Mouse (Mus musculus) forebrain, embryonic 15.5 days (tissue): ENCODE measurements at regions not wholly inside any gene's neighbourhood (a gene's known extent, or its start where the extent isn't known, plus 50 kb on each side); places are given as distances from the start of the nearest gene placed in this dataset.

Experiments used
- ATAC-seq: fragments of 200-750 bp; cut with Nextera tagmentation; replicated peaks from 2 replicates; pipeline ENCODE4 v1.8.0; 2017; ENCODE audit warnings: mild to moderate bottlenecking, moderate TSS enrichment, moderate library complexity
- H3K27ac ChIP-seq: fragments of 300-500 bp; sonication (generic); replicated peaks from 2 replicates; pipeline ENCODE4 v1.5.1; 2015; ENCODE audit warnings: mild to moderate bottlenecking, inconsistent platforms
- H3K27me3 ChIP-seq: fragments of 300-500 bp; sonication (generic); 2 replicates; pipeline ENCODE4 v1.6.1; 2015; ENCODE audit warnings: inconsistent platforms
- H3K36me3 ChIP-seq: fragments of 300-500 bp; sonication (generic); 2 replicates; pipeline ENCODE4 v1.6.1; 2015; ENCODE audit warnings: mild to moderate bottlenecking, inconsistent platforms
- H3K4me1 ChIP-seq: fragments of 300-500 bp; sonication (generic); 2 replicates; pipeline ENCODE4 v1.6.1; 2015; ENCODE audit warnings: inconsistent platforms
- H3K4me2 ChIP-seq: fragments of 300-500 bp; sonication (generic); replicated peaks from 2 replicates; pipeline ENCODE4 v1.6.1; 2015; ENCODE audit warnings: mild to moderate bottlenecking, inconsistent platforms
- H3K4me3 ChIP-seq: fragments of 300-500 bp; sonication (generic); 2 replicates; pipeline ENCODE4 v1.5.1; 2015; ENCODE audit warnings: mild to moderate bottlenecking, inconsistent platforms
- H3K9ac ChIP-seq: fragments of 300-500 bp; sonication (generic); replicated peaks from 2 replicates; pipeline ENCODE4 v1.6.1; 2015; ENCODE audit warnings: mild to moderate bottlenecking, inconsistent platforms
- H3K9me3 ChIP-seq: fragments of 300-500 bp; sonication (generic); 2 replicates; pipeline ENCODE4 v1.6.1; 2016; ENCODE audit warnings: inconsistent platforms
- WGBS: fragments of 180-500 bp; shearing (Covaris S2); methylation state at CpG from one replicate; pipeline ENCODE4 v1.1.7; 2015; ENCODE audit warnings: mixed read lengths; 5-methylcytosine and 5-hydroxymethylcytosine counted together

DNA sequence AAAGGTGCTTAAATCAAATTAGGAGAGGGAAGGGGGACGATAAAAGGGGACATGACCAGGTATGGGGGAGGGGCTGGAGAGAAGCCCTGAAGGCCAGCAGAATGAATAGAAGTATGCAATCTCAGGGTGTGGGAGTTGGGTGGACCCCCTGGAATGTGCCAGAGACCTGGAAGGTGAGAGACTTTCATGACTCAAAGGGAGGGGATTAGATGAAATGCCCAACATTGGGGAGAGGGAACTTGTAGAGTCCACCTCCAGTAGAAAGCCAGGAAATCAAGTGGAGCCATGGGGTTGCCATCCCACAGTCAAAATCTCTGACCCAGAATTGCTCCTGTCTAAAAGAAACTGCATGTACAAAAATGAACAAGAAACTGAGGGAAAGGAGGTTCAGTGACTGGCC lies 666.5 kb downstream of the Cps1 start:
- Histone ChIP-seq H3K36me3 (no peaks in the 10 kb centered on the region), H3K27me3 (no peaks in the 10 kb centered on the region), H3K4me1 (no peaks in the 10 kb centered on the region), H3K9ac (no peak overlapping the region), H3K27ac (no peak overlapping the region), H3K4me2 (no peak overlapping the region), H3K9me3 (no peaks in the 10 kb centered on the region), H3K4me3 (no peak overlapping the region)
- no peak for ATAC-seq
- 91% methylated on average over 1 of the region's 1 CpGs for WGBS

DNA sequence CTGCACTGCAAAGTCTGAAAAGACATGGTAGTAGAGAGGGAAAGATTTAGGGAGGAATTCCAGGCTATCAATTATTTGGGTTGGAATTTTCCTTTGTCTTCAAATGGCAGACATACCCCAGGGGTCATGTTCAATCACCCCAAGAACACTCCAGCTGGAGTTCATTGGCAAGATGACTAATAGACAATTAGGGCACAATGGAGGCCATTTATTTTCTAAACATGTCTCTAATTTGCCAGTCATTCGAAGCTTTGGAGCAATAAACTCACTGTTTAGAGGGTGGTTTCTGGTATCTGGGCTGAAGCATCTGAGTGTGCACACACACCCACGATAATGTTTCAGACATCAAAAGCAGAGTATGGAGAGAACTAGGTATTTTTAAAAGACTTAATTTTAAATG lies 672.2 kb downstream of the Cps1 start:
- H3K27ac ChIP-seq: no peak overlapping the region
- no peak overlapping the region for H3K9ac ChIP-seq
- peak; percentile 29; the same call in 1 of the 2 replicates for ATAC-seq
- H3K36me3 ChIP-seq: no peaks in the 10 kb centered on the region
- H3K4me1 ChIP-seq: 0 out of 2 replicates have a peak, but pooled peaks cover 3% of the 10 kb centered on the region
- H3K4me3 ChIP-seq: no peak overlapping the region
- WGBS: 9% methylated on average over 2 of the region's 2 CpGs
- H3K9me3 ChIP-seq: no peaks in the 10 kb centered on the region
- no peak overlapping the region for H3K4me2 ChIP-seq
- H3K27me3 ChIP-seq: no peaks in the 10 kb centered on the region

DNA sequence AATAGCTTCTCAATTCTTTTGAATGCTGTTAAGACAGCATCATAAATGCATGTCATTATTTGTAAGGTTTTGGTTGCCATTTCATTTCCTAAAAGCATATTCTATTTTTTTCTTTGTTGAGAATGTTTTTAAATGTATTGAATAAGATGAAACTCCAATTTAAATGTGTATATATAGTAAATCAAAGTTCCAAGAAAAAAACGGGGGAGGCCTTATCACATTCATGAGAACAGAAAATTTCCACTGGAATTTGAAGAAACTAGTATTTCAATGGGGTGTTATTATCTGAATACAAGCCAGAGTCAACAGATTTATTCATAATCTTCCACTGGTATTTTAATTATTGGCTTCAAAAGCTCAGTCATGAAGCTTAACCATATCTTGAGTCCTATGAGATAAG lies 672.7 kb downstream of the Cps1 start:
- Histone ChIP-seq H3K9ac (no peak overlapping the region), H3K36me3 (no peaks in the 10 kb centered on the region), H3K27ac (no peak overlapping the region), H3K27me3 (no peaks in the 10 kb centered on the region), H3K4me1 (0 out of 2 replicates have a peak, but pooled peaks cover 3% of the 10 kb centered on the region), H3K9me3 (no peaks in the 10 kb centered on the region), H3K4me3 (no peak overlapping the region), H3K4me2 (no peak overlapping the region)
- WGBS: 90% methylated on average over 1 of the region's 1 CpGs
- no peak for ATAC-seq

DNA sequence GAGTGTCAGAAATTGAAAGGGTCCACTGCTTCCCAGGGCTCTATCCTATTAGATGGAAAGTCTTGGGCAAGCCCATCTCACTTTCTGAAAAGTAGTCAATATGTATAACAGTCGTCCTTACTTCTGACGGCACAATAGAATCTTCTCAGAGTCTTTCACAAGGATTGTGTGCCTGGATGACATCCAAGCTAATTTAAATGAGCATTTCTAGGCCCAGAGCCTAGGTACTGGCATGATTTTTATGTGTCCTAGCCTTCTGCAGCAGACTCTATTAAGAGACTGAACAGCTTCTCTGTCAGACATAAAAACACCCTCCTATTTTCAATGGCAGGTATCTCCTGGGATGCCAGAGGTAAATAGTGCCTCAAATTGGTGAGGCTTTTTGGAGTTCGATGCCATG lies 680.5 kb downstream of the Cps1 start:
- no peaks in the 10 kb centered on the region for H3K36me3 ChIP-seq
- H3K4me2 ChIP-seq: no peak overlapping the region
- H3K9ac ChIP-seq: no peak overlapping the region
- peaks cover 4% of the 10 kb centered on the region; the same call in 1 of the 2 replicates for H3K4me1 ChIP-seq
- H3K4me3 ChIP-seq: no peak overlapping the region
- H3K27ac ChIP-seq: no peak overlapping the region
- H3K9me3 ChIP-seq: no peaks in the 10 kb centered on the region
- H3K27me3 ChIP-seq: no peaks in the 10 kb centered on the region
- no peak for ATAC-seq
- WGBS: 43% methylated on average over 3 of the region's 3 CpGs

DNA sequence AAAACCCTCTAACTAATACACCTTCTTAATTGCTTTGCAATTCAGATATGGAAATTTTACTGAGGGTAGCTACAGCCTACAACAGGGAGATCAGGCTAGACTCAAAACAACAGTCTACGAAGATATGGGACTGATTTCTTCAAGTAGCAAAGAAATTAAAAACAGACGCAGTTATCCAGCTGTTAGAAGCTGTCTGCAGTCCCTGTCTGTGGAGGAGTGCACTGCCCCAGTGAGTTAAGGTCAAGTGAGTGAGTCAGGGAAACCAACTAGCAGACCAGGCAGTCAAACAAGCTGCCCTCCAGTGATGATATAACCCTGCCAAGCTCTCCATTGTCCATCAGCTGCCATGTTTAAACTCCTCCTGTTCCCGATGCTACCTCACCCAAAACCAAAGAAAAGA lies 697.3 kb downstream of the Cps1 start:
- H3K9me3 ChIP-seq: no peaks in the 10 kb centered on the region
- no peak overlapping the region for H3K4me2 ChIP-seq
- H3K27ac ChIP-seq: no peak overlapping the region
- H3K4me1 ChIP-seq: no peaks in the 10 kb centered on the region
- no peaks in the 10 kb centered on the region for H3K27me3 ChIP-seq
- no peak overlapping the region for H3K9ac ChIP-seq
- 86% methylated on average over 3 of the region's 3 CpGs for WGBS
- H3K4me3 ChIP-seq: no peak overlapping the region
- no peaks in the 10 kb centered on the region for H3K36me3 ChIP-seq
- no peak for ATAC-seq

DNA sequence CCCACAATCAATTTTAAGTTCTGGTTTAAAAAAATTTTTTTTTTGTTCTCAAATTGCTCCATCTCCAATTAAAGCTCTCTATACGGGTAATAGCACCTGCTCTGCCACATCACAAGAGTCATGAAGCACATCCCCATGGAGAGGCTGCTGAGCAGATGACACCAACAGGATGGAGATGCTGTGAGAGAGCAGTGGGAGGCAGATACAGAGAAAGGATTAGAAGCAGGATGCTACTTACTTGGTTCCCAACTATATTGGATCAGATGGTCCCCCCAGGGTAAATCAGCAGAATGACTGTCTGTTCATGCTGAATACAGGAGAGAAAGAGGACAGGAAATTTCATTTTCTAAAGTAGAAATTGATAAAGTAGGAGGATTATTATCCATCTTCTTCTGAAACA lies 725.2 kb downstream of the Cps1 start:
- no peaks in the 10 kb centered on the region for H3K9me3 ChIP-seq
- no peak overlapping the region for H3K9ac ChIP-seq
- WGBS: 49% methylated on average over 1 of the region's 1 CpGs
- no peaks in the 10 kb centered on the region for H3K36me3 ChIP-seq
- no peaks in the 10 kb centered on the region for H3K4me1 ChIP-seq
- no peaks in the 10 kb centered on the region for H3K27me3 ChIP-seq
- no peak overlapping the region for H3K4me3 ChIP-seq
- H3K4me2 ChIP-seq: no peak overlapping the region
- no peak for ATAC-seq
- no peak overlapping the region for H3K27ac ChIP-seq

DNA sequence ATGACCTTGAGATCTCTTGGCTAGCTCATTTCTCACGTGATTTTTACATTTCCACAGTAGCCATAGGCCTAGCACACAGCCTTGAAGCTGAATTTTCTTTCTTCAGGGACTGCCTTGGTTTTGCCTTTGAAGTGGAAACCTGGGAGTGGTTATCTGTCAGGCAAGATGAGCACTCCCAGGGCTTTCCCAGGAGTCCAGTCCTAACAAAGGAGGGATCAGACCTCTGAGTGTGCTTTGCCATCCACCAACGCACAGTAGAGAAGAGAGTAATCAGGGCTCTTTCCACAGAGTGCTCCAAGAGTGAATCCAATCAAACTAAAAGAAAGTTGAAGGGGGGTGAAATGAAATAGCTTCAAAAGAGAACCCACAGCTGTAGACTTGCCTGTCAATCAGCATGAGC lies 770.7 kb downstream of the Cps1 start:
- no peaks in the 10 kb centered on the region for H3K27me3 ChIP-seq
- H3K27ac ChIP-seq: no peak overlapping the region
- H3K4me3 ChIP-seq: no peak overlapping the region
- H3K36me3 ChIP-seq: no peaks in the 10 kb centered on the region
- ATAC-seq: 0 out of 2 replicates have a peak, but pooled peaks have one; percentile 16
- H3K4me2 ChIP-seq: no peak overlapping the region
- 21% methylated on average over 2 of the region's 2 CpGs for WGBS
- H3K9ac ChIP-seq: no peak overlapping the region
- H3K9me3 ChIP-seq: no peaks in the 10 kb centered on the region
- no peaks in the 10 kb centered on the region for H3K4me1 ChIP-seq

DNA sequence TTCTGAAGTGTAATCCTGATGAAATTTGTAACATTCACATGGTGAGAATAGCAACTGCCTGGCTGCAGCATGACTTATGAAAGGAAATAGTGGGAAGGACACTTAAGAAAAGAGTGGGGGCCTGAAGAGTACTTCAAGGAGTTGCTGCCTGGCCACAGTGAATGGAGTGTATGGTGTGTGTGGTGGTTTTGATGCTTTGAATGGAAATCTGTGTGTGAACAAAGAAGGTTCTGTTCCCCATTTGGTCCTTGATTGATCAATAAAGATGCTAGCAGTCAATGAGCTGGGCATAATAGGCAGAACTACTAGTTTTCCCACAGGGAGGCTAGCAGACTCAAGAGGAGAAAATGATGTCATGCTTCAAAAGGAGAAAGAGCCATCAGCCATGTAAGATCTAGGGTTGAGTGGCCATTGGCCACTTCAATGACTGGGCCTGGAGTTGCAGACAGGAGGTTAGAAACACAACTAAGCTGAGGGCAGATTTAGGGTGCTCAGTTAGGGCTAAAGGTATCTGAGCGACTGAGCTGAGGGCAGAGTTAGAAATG lies 772.0 kb downstream of the Cps1 start:
- no peak overlapping the region for H3K4me2 ChIP-seq
- no peaks in the 10 kb centered on the region for H3K4me1 ChIP-seq
- H3K36me3 ChIP-seq: no peaks in the 10 kb centered on the region
- 59% methylated on average over 1 of the region's 1 CpGs for WGBS
- H3K9ac ChIP-seq: no peak overlapping the region
- H3K27me3 ChIP-seq: no peaks in the 10 kb centered on the region
- H3K9me3 ChIP-seq: no peaks in the 10 kb centered on the region
- 0 out of 2 replicates have a peak, but pooled peaks have one; percentile 29 for ATAC-seq
- H3K27ac ChIP-seq: no peak overlapping the region
- no peak overlapping the region for H3K4me3 ChIP-seq

DNA sequence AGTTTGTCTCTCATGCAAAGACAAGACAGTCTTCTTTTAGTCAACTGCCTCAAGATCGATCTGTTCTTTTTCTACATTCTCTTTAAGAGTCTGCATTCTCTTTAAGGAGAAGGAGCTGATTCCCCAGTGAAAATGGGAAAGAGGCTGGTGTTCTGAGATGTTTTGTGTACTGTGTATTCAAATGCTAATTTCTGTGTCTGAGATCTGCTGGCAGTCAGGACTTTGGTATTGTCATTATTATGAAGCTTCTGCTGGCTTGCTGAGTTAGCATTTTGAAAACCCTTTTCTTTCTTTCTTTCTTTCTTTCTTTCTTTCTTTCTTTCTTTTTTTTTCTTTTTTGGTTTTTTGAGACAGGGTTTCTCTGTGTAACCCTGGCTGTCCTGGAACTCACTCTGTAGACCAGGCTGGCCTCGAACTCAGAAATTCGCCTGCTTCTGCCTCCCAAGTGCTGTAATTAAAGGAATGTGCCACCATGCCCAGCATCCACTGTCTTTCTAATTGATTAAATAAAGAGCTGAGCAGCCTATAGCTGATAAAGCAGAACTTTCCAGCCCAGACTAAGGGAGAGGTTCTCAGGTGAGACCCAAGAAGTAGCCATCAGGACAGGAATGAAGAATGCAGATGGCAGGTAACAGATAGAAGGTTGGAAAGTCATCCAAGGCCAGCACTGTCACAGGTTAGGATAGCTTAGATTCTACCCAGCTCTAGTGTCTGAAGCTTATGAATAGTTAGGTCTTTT lies 813.1 kb downstream of the Cps1 start:
- Histone ChIP-seq H3K9me3 (peaks cover 5% of the 10 kb centered on the region; the same call in 1 of the 2 replicates), H3K36me3 (no peaks in the 10 kb centered on the region), H3K27ac (no peak overlapping the region), H3K9ac (no peak overlapping the region), H3K4me1 (no peaks in the 10 kb centered on the region), H3K4me3 (no peak overlapping the region), H3K4me2 (no peak overlapping the region), H3K27me3 (no peaks in the 10 kb centered on the region)
- ATAC-seq: no peak
- 42% methylated on average over 3 of the region's 3 CpGs for WGBS

DNA sequence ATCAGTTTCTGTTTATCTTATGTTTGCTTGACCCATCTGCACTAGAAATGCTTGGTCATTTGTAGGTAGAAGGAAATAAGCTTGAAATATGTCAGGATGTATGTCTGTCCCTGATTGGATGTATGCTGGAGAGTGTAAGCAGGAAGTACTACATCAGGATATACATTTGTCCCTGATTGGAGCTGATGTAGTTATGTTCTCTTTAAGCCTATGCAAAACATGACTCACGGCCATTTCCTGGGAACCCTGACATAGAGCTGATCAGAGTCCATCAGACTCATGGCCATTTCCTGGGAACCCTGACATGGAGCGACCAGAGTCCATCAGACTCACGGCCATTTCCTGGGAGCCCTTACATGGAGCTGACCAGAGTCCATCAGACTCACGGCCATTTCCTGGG lies 858.6 kb downstream of the Cps1 start:
- WGBS: 98% methylated on average over 4 of the region's 4 CpGs
- H3K36me3 ChIP-seq: no peaks in the 10 kb centered on the region
- H3K4me3 ChIP-seq: no peak overlapping the region
- H3K4me2 ChIP-seq: no peak overlapping the region
- H3K4me1 ChIP-seq: no peaks in the 10 kb centered on the region
- ATAC-seq: no peak
- no peak overlapping the region for H3K9ac ChIP-seq
- H3K9me3 ChIP-seq: no peaks in the 10 kb centered on the region
- H3K27me3 ChIP-seq: no peaks in the 10 kb centered on the region
- no peak overlapping the region for H3K27ac ChIP-seq
